Mouse (Mus musculus) adrenal gland, adult 8-10 months (tissue): Measurements from ENCODE around the gene Syce3. TPM values are rescaled to one million over a fixed set of nuclear protein-coding genes. Genes with fewer than 3 reads are reported as not detected.
A peak's percentile ranks its signal among the peaks of the same experiment; 100 is the strongest.
"Not testable (repeated sequence)": the region's sequence is repeated elsewhere in the genome, so short reads cannot be mapped to it uniquely, and the experiment has no call there.

ENCODE experiments used
- DNase-seq: peaks from one replicate; pipeline ENCODE4 v3.0.0; 2022
- total RNA-seq, 4 experiments: library from RNA; stranded (reverse); gene quantifications; 2 replicates each; pipeline ENCODE4 v1.2.4; 2022

The Syce3 gene
- not detected for total RNA-seq

- DNase-seq, result no peak
Measured at GRCm38 (mm10) chr15:89410118-89410517, at the start of gene Syce3. Gene Syce3, minus strand, starts transcription at chr15:89410503.

GRCm38 (mm10) chr15:89459821-89460220, 49.5 kb upstream of the Syce3 start:
- no peak for DNase-seq

- DNase-seq, result no peak
Measured at GRCm38 (mm10) chr15:89458942-89459341, 48.6 kb upstream of the Syce3 start.

GRCm38 (mm10) chr15:89455642-89456041, 45.3 kb upstream of the Syce3 start:
- no peak for DNase-seq

GRCm38 (mm10) chr15:89454857-89455256, 44.6 kb upstream of the Syce3 start:
- no peak for DNase-seq

- DNase-seq, result no peak
Measured at GRCm38 (mm10) chr15:89453865-89454478, 43.7 kb upstream of the Syce3 start, which contains the start of gene Mapk8ip2. Gene Mapk8ip2, plus strand, starts transcription at chr15:89453913.

GRCm38 (mm10) chr15:89452906-89453864, 42.9 kb upstream of the Syce3 start:
- no peak for DNase-seq

- DNase-seq, result no peak
Measured at GRCm38 (mm10) chr15:89442486-89443070, 32.3 kb upstream of the Syce3 start.

GRCm38 (mm10) chr15:89435878-89436277, 25.6 kb upstream of the Syce3 start:
- no peak for DNase-seq

- DNase-seq, result no peak
Measured at GRCm38 (mm10) chr15:89434136-89434535, 23.8 kb upstream of the Syce3 start.

GRCm38 (mm10) chr15:89432946-89433345, 22.6 kb upstream of the Syce3 start:
- DNase-seq, result no peak

- no peak for DNase-seq
Measured at GRCm38 (mm10) chr15:89431806-89432205, 21.5 kb upstream of the Syce3 start.

- no peak for DNase-seq
Measured at GRCm38 (mm10) chr15:89431271-89431670, 21.0 kb upstream of the Syce3 start.

GRCm38 (mm10) chr15:89430771-89431170, 20.5 kb upstream of the Syce3 start:
- DNase-seq, result not testable (repeated sequence)

GRCm38 (mm10) chr15:89430341-89430740, 20.0 kb upstream of the Syce3 start:
- no peak for DNase-seq

GRCm38 (mm10) chr15:89429352-89430221, 19.3 kb upstream of the Syce3 start, which contains the start of the genes C730034F03Rik, Gm44502 and Chkb:
Gene C730034F03Rik, plus strand, starts transcription at chr15:89429589.
Gene Gm44502, minus strand, starts transcription at chr15:89429696.
Gene Chkb, minus strand, starts transcription at chr15:89429908.
- peak; percentile 93 for DNase-seq

- DNase-seq, result no peak
Measured at GRCm38 (mm10) chr15:89428821-89429351, 18.6 kb upstream of the Syce3 start.

- DNase-seq, result no peak
Measured at GRCm38 (mm10) chr15:89428136-89428790, 18.0 kb upstream of the Syce3 start.

GRCm38 (mm10) chr15:89426716-89427115, 16.4 kb upstream of the Syce3 start:
- no peak for DNase-seq

- DNase-seq, result no peak
Measured at GRCm38 (mm10) chr15:89425711-89426121, 15.4 kb upstream of the Syce3 start, which contains the start of gene Cpt1b. Gene Cpt1b, minus strand, starts transcription at chr15:89425863.

- no peak for DNase-seq
Measured at GRCm38 (mm10) chr15:89424621-89425020, 14.3 kb upstream of the Syce3 start.
